Mouse (Mus musculus) macrophage (primary cell): ENCODE data around the gene Atad3a. TPM values are rescaled to one million over a fixed set of nuclear protein-coding genes. Genes with fewer than 3 reads are reported as not detected.
"Not testable (repeated sequence)": the region's sequence is repeated elsewhere in the genome, so short reads cannot be mapped to it uniquely, and the experiment has no call there.

Experiments used
- H3K27ac ChIP-seq: fragments of 350-480 bp; formaldehyde crosslinking; 2 replicates; pipeline ENCODE4 v1.9.0; 2021
- H3K36me3 ChIP-seq: fragments of 350-480 bp; formaldehyde crosslinking; 2 replicates; pipeline ENCODE4 v1.9.0; 2021; ENCODE audit errors: inconsistent target
- H3K4me3 ChIP-seq: fragments of 350-480 bp; formaldehyde crosslinking; 2 replicates; pipeline ENCODE4 v1.9.0; 2021; ENCODE audit errors: inconsistent target
- H3K79me2 ChIP-seq: fragments of 350-480 bp; formaldehyde crosslinking; 2 replicates; pipeline ENCODE4 v1.9.0; 2021; ENCODE audit errors: inconsistent target
- WGBS: methylation state at CpG from one replicate; pipeline ENCODE4 v1.1.7; 2026; ENCODE audit warnings: inconsistent platforms; ENCODE audit not compliant: missing documents; 5-methylcytosine and 5-hydroxymethylcytosine counted together
- polyA plus RNA-seq: library from polyadenylated mRNA; stranded (reverse); fragments of 250-400 nt; gene quantifications from 3 replicates; pipeline ENCODE4 v1.2.4, GENCODE M21; 2018; ENCODE audit warnings: inconsistent platforms
- total RNA-seq, 78 experiments: library from RNA; depleted of rRNA; stranded (reverse); fragments of 250-400 nt; gene quantifications; 1 replicate in 9 of 78; 2 replicates in 24 of 78; 3 replicates in 43 of 78; 4 replicates in 2 of 78; pipeline ENCODE4 v1.2.4; 2018; ENCODE audit warnings: inconsistent platforms in 56 of 78

Atad3a gene
- total RNA-seq (2018; cell fraction: chromatin; rRNA removed) = 100 to 1,000 TPM in 3 of 26 experiments, 10 to 100 TPM in 23; 15.5 to 134 (median 57.2) TPM
- total RNA-seq (2018; cell fraction: cytosol; rRNA removed) = 10 to 100 TPM in 19 of 26 experiments, 1 to 10 TPM in 7; 7.1 to 15.2 (median 11.9) TPM
- total RNA-seq (2018; cell fraction: nucleus; rRNA removed) = 10 to 100 TPM in 25 of 26 experiments, 1 to 10 TPM in 1; 8.5 to 86.6 (median 23.1) TPM
- polyA plus RNA-seq = 11.3 to 32.7 TPM (median 12.1 TPM) in 3 replicates

DNA sequence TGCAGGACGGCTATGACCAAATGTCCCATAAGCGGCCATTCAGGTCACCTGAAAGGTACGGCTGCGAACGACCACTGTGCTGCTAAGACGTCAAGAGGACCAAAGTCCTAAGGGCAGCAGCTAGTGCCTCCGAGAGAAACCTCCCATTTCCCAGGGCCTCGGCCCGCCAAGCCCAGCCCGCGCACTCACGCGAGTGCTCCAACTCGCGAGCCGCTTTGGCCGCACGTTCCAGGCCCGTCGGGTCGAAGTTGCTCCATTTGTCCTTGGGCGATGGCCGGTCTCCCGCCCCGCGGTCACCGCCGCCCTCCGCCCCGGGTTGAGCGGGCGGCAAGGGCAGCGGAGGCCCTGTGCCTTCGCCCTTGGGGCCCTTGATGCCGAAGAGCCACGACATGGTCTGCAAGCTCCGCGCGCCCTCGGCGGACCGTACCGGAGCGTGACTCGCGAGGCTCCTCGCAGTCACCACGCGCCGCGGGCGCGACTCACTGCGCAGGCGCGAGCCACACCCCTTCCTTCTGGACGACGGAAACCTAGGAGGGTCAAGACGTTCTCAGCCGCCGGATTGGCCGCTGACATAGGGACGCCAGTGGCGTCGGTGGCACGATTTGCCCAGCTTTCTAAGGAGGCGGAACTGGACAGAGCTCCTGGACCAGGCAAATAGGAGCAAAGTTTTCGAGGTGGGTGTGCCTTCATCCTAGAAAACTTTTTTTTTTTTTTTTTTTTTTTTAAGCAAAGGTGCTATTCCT is at the start of gene Atad3a:
TSS of gene Atad3a (minus strand) at position 481 of the 743 bp plus-strand sequence.
- peak within 1 kb of the TSS; percentile 24 for H3K27ac ChIP-seq
- H3K36me3 ChIP-seq = peaks cover under 1% of the 10 kb centered on the region; the same call in 1 of the 2 replicates
- peak within 1 kb of the TSS; percentile 81 for H3K4me3 ChIP-seq
- peaks cover 40% of the 10 kb centered on the region for H3K79me2 ChIP-seq
- WGBS = under 1% methylated on average over 63 of the region's 68 CpGs

DNA sequence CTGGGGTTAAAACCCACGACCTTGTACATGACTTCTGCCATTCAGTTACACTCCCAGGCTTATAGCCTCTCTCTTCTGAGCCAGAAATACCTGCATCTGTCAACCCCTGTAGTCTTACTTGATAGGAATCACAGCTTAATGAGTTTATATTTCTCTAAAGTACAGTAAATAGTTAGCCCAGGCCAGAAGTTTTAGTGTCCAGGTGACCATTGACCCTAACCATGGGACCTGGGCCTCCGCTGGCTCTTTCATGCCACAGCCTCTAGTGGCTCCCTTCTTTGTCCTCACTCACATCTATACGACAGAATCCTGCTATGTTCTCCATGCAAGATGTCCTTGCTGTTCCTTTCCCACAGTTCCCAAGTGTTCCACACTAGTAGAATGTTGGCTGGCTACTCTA is 46.9 kb upstream of the Atad3a start:
- Histone ChIP-seq H3K36me3 (peaks cover 36% of the 10 kb centered on the region), H3K79me2 (peaks cover 50% of the 10 kb centered on the region)
- 94% methylated on average over 3 of the region's 3 CpGs for WGBS

DNA sequence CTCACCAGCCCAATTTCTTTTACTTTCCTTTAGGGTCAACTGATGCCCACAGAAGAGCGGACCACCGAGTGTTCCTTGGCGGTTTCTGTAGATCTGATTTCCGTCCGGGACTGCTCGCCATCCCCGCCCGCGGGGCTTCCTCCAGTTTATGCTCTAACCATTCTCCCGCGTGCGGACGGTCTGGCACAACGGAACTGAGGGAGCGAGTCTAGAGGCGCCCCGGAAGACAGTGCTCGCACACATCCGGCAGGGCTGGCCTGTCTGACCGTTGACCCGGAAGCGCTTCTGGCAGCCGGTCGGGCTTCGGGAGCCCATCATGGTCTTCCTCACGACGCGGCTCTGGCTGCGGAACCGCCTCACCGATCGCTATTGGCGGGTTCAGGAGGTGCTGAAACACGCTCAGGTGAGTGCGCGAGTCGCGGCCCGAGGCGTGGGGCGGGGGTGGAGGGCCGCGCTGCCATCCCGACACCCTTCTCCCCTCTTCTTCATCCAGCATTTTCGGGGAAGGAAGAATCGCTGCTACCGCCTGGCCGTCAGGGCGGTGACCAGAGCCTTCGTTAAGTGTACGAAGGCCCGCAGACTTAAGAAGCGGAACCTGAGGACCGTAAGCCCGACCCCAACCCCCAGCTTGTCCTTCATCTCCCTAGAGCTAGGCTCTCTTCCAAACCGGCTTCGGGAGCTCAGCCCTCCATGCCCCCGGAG is 42.6 kb upstream of the Atad3a start:
- Histone ChIP-seq H3K27ac (peak overlapping the region; percentile 45; the same call in 1 of the 2 replicates), H3K4me3 (peak overlapping the region; percentile 96), H3K36me3 (peaks cover 18% of the 10 kb centered on the region), H3K79me2 (peaks cover 45% of the 10 kb centered on the region)
- WGBS = under 1% methylated on average over 51 of the region's 58 CpGs

More for the DNA sequence above, 46.9 kb upstream of the Atad3a start:
- Histone ChIP-seq H3K27ac (no peak overlapping the region), H3K4me3 (no peak overlapping the region)

DNA sequence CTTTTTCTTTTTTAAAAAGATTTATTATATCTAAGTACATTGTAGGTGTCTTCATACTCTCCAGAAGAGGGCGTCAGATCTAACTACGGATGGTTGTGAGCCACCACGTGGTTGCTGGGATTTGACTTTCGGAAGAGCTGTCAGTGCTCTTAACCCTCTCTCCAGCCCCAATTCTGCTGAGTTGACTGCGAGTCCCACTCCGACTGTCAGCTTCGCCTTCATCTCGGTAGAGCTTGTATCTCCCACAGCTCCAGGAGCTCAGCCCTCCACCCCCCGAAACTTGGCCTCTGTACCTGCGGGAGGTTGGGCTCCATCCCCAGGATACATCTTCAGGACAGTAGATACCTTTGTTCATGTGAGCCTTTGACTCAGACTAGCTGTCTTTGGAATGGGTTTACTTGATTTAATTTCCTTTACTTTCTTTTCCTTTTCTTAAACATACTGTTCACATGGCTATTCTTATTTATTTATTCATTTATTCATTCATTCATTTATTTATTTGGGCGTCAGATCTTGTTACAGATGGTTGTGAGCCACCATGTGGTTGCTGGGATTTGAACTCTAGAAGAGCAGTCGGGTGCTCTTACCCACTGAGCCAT is 41.9 kb upstream of the Atad3a start, which contains the start of gene Mrpl20:
TSS of gene Mrpl20 (plus strand) at position 138 of the 599 bp plus-strand sequence.
- H3K4me3 ChIP-seq = peak within 1 kb of the TSS; percentile 96
- peak within 1 kb of the TSS; percentile 45 for H3K27ac ChIP-seq
- WGBS = 6% methylated on average over 12 of the region's 12 CpGs
- peaks cover 11% of the 10 kb centered on the region for H3K36me3 ChIP-seq
- peaks cover 42% of the 10 kb centered on the region for H3K79me2 ChIP-seq

DNA sequence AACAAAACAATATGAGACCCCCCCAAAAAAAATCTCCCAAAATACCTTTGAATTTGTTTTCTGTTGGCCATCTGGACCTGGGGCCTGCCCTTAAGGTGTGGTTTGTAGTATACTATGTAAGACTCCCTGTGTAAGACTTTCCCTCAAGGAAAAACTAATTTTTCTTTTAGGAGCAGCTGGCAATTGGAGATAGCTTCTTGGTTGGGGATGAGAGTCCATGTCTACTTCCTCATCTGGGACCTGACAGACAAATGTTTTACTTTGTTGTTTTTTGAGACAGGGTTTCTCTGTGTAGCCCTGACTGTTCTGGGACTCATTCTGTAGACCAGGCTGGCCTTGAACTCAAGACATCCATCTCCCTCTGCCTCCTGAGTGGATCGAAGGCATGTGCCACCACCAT is 41.2 kb upstream of the Atad3a start:
- Histone ChIP-seq H3K4me3 (no peak overlapping the region), H3K79me2 (peaks cover 35% of the 10 kb centered on the region), H3K27ac (no peak overlapping the region), H3K36me3 (peaks cover 4% of the 10 kb centered on the region; the same call in 1 of the 2 replicates)
- no CpG with 5 or more reads among the region's 1 CpGs for whole genome bisulfite sequencing

DNA sequence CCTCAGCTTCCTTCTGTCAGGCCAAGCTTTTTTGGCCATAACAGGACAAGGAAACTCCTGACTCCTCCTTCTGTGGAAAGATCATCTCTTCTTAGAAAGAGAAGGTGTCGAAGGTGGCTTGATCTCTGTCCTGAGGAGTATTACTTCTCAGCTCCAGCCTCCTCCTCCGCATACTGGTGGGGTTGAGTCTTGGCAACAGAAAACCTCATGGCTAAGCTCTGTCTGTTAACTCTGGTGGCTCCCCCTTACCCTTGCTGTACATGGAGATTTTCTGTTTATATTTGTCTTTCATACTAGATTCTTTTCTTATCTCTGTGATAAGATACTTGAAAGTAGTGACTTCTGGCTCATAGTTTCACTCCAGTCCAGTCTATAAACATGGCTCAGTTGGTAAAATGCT is 32.8 kb upstream of the Atad3a start:
- Histone ChIP-seq H3K79me2 (no peaks in the 10 kb centered on the region), H3K4me3 (no peak overlapping the region), H3K36me3 (no peaks in the 10 kb centered on the region), H3K27ac (no peak overlapping the region)
- 91% methylated on average over 2 of the region's 2 CpGs for WGBS

DNA sequence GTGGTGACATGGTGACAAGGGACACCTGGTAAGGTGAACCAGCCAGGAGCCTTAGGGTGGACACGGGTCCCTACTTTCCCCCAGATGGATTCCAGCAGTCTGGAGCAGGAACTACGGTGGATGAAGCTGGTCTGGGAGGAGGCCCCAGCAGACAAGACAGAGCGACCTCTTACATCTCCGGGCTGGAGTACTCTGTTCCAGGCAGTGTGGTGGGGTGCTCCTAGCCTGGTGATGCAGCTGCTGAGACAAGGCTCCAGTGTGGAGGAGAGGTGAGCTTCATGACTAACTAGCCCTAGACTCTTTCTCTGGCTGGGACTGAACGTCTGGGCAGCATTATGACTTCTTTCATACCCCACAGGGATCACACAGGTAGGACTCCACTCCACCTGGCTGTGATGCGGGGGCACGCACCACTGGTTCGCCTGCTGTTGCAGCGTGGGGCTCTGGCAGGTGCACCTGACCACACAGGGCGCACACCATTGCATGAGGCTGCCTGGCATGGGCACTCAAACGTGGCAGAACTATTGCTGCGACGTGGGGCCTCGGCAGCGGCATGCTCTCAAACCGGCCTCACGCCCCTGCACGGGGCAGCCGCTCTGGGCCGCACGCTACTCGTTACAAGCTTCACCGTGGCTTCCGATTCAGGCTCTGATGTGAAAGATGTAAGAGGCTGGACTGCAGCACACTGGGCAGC is 30.5 kb upstream of the Atad3a start:
- Histone ChIP-seq H3K36me3 (no peaks in the 10 kb centered on the region), H3K4me3 (no peak overlapping the region), H3K27ac (no peak overlapping the region), H3K79me2 (no peaks in the 10 kb centered on the region)
- WGBS = 88% methylated on average over 24 of the region's 24 CpGs

DNA sequence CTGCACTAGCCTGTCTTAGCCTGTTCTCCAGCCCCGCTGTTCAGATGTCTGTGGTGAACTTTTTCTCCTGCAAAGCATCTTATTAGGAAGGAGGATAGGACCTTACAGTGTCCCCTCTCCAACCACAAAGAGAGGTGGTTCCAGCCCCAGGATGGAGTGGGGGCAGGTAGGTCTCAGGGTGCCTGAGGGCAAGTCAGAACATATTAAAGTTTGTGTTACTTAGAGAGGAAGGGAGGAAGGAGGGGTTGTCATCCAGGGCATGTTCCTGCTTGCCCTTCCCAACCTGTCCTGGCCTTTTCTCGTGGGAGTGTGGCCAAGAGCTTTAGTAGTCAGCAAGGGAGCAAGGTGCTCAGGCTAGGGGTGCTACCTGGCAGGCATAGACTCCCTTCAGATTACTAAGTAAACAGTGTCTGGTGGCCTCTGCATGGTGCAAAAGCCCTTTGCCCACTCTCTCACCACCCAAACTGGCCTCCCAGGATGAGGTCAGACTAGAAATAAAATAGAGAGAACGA is 29.8 kb upstream of the Atad3a start:
- H3K36me3 ChIP-seq = no peaks in the 10 kb centered on the region
- H3K4me3 ChIP-seq = no peak overlapping the region
- WGBS = 100% methylated on average over 3 of the region's 3 CpGs
- no peaks in the 10 kb centered on the region for H3K79me2 ChIP-seq
- no peak overlapping the region for H3K27ac ChIP-seq

DNA sequence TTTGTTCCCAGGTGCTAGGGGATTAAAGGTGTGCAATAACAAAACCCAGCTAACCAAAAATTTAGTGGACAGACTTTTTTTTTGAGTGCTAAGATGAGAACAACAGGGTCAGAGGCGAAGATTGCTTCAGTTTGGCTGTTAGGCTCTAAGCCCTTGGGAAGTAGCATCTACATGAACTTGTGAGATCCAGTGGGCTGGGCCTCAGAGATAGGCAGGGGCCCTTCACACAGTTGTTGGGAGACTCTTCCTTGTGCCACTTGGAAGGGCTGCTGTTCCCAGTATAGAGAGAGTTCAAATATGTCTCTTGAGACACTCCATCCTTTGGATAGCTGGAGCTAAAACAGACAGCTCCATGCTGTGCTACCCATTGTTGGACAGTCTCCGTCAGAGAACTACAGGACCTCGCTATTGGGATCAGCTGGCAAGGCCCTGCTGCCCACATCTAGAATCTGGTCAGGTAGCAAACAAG is 29.2 kb upstream of the Atad3a start, which contains the start of gene Ankrd65:
TSS of gene Ankrd65 (plus strand) at position 419 of the 469 bp plus-strand sequence.
- no peak within 1 kb of the TSS for H3K27ac ChIP-seq
- 91% methylated on average over 3 of the region's 3 CpGs for WGBS
- H3K79me2 ChIP-seq = no peaks in the 10 kb centered on the region
- H3K4me3 ChIP-seq = no peak within 1 kb of the TSS
- no peaks in the 10 kb centered on the region for H3K36me3 ChIP-seq

DNA sequence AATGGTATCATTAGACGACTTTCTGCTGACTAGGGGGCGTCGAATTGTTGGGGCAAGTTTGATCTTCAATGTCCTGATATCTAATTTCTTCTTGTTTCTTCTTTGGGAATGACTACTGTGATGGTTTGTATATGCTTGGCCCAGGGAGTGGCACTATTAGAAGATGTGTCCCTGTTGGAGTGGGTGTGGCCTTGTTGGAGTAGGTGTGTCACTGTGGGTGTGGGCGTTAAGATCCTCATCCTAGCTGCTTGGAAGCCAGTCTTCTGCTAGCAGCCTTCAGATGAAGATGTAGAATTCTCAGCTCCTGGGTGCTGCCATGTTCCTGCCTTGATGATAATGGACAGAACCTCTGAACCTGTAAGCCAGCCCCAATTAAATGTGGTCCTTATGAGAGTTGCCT is 27.9 kb upstream of the Atad3a start:
- H3K4me3 ChIP-seq, H3K27ac ChIP-seq, H3K79me2 ChIP-seq, H3K36me3 ChIP-seq: not testable (repeated sequence)
- 79% methylated on average over 4 of the region's 4 CpGs for whole genome bisulfite sequencing

DNA sequence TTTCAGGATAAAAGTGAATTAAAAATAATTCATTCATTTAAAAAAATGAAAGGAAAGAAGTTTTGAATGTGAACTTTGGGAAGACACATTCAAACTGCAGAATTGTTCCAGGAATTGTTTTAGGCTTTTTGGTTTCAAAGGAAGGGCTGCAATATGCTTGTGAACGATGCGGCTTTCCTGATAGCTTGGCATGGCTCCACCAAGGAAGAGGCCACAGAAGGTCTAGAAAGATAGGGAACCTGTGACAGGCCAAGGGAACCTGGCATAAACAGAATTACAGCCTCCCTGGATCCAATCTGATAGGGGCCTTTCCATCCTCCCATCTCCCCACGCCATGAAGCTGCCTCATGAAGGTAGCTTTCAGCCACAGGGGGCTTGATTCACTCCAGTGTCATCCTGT is 27.4 kb upstream of the Atad3a start:
- Histone ChIP-seq H3K79me2 (no peaks in the 10 kb centered on the region), H3K4me3 (no peak overlapping the region), H3K36me3 (no peaks in the 10 kb centered on the region), H3K27ac (no peak overlapping the region)
- 48% methylated on average over 3 of the region's 3 CpGs for WGBS

DNA sequence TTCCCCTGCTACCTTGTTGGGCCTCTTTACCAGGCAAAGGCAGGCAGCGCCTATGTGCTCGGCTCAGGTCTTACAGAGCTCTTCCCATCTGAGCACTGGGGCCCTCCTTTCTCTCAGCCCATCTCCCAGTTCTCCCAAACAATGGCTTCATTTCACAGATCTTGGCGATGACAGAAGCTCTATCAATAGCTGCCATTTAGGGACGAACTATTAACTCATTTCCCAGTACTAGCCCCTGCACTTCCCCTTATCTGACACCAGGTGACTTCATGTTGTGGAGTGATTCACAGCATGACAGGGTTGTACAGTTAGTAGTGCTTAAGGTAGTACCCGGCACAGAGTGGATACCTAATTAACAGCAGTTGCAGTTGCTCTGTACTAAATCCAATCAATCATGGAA is 24.9 kb upstream of the Atad3a start, which contains the start of gene Tmem88b:
TSS of gene Tmem88b (minus strand) at position 56 of the 400 bp plus-strand sequence.
- no peak within 1 kb of the TSS for H3K27ac ChIP-seq
- no peaks in the 10 kb centered on the region for H3K36me3 ChIP-seq
- WGBS = 83% methylated on average over 5 of the region's 5 CpGs
- H3K79me2 ChIP-seq = no peaks in the 10 kb centered on the region
- no peak within 1 kb of the TSS for H3K4me3 ChIP-seq

DNA sequence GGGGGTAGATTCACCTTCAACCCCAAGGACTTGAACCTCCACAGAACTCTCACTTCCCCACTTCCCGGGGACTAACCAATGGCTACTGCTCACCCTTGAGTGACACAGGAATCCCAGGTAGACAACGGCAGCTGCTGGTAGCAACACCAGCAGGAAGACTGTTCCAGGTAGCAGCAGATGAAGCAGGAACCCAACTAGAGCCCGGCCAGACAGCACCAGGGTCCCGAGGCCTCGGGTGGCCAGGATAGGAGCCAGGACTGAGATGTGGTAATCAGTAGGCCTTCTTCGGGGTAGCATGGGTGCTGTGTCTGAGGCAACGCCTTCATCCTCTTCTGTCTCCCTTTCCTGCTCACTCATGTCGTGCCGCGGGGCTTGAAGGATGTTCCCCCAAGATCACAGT is 24.4 kb upstream of the Atad3a start:
- H3K4me3 ChIP-seq = no peak overlapping the region

More for the DNA sequence above, 24.4 kb upstream of the Atad3a start:
- 81% methylated on average over 10 of the region's 10 CpGs for WGBS
- Histone ChIP-seq H3K79me2 (no peaks in the 10 kb centered on the region), H3K27ac (no peak overlapping the region), H3K36me3 (no peaks in the 10 kb centered on the region)
